Mouse (Mus musculus) bone marrow macrophage, adult 2 months (primary cell): ENCODE data around the gene Emilin2. TPM values are rescaled to one million over a fixed set of nuclear protein-coding genes. Genes with fewer than 3 reads are reported as not detected.
A peak's percentile ranks its signal among the peaks of the same experiment; 100 is the strongest.

Experiments used
- H3K27ac ChIP-seq: 2 replicates; pipeline ENCODE4 v1.5.1; 2012; ENCODE audit warnings: low read depth, low read length; ENCODE audit not compliant: insufficient read depth
- H3K4me1 ChIP-seq: 2 replicates; pipeline ENCODE4 v1.6.1; 2012; ENCODE audit warnings: low read length; ENCODE audit not compliant: control insufficient read depth, insufficient read depth
- H3K4me3 ChIP-seq: 2 replicates; pipeline ENCODE4 v1.5.1; 2012; ENCODE audit warnings: mild to moderate bottlenecking, low read length, moderate library complexity; ENCODE audit not compliant: insufficient read depth
- CTCF ChIP-seq: IDR thresholded peaks from 2 replicates; pipeline ENCODE4 v1.5.1; 2012; ENCODE audit warnings: low read depth, mild to moderate bottlenecking, low read length, moderate library complexity
- POLR2A ChIP-seq: IDR thresholded peaks from 2 replicates; pipeline ENCODE4 v1.6.1; 2012; ENCODE audit warnings: mild to moderate bottlenecking, low read depth, low read length, borderline replicate concordance
- polyA plus RNA-seq: library from polyadenylated mRNA; stranded (reverse); fragments of >200 nt; gene quantifications from 2 replicates; pipeline ENCODE4 v1.2.4, GENCODE M21; 2012; ENCODE audit not compliant: missing spikeins, insufficient read depth, insufficient read length

Gene Emilin2
- polyA plus RNA-seq, 1 experiment = 102 TPM

DNA sequence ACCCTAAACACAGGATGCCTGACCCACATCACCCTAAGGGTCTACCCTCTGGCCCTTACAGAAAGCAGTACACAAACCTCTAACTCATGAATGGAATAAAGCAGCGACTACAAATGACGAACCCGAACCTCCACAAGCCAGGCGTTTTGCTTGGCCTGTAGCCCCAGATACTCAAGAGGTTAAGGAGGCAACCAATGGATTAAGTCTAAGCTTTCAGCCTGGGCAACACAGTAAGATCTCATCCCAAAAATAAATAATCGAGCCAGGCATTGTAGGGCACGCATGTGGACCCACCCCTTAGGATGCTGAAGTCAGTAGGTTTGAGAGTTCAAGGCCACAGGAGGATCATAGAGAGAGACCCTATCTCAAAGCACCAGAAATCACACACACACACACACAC is 5.7 kb downstream of the Emilin2 start:
- H3K27ac ChIP-seq = no peak overlapping the region
- no peak for TF ChIP-seq CTCF
- no peak for TF ChIP-seq POLR2A
- H3K4me3 ChIP-seq = no peak overlapping the region
- peaks cover 53% of the 10 kb centered on the region for H3K4me1 ChIP-seq

DNA sequence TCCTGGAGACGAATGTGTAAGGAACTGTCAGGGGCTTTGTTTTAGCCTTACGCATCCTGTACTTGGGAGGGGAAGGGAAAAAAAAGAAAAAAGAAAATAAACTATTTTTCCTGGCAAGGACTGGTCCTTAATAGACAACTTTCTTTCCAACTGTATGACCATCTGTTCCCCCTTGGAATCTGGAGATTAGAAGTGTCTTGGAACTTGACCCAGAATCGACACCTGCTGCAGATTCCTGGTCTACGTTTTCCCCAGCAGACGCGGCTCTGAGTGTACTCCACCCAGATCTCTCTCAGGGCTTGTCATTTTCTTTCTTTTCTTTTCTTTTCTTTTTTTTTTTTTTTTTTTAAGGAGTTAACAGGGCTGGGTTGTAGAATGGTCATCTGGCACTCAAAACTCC is 8.3 kb downstream of the Emilin2 start:
- Histone ChIP-seq H3K27ac (no peak overlapping the region), H3K4me1 (peaks cover 61% of the 10 kb centered on the region), H3K4me3 (no peak overlapping the region)
- TF ChIP-seq POLR2A = no peak
- no peak for TF ChIP-seq CTCF

DNA sequence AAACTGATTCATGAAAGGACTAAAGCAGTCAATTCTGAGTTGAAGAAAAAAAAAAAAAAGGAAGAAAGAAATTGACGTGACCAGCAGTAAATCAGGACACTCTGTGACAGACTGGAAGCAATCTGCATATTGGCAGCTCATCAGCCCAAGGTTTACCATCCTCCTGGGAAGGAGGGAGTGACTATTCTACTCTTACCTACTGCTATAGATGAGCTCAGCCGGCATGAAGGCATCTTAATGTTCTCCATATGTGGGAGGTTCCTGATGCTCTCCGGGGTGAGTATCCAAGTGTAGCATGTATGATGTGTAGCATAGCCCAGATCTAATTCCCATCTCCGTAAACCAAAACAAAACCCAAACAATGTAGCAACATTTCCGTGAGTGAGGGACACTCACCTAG is 10.4 kb downstream of the Emilin2 start:
- TF ChIP-seq CTCF (no peak), POLR2A (no peak)
- Histone ChIP-seq H3K4me3 (no peak overlapping the region), H3K4me1 (peaks cover 55% of the 10 kb centered on the region), H3K27ac (peak overlapping the region; percentile 93)

DNA sequence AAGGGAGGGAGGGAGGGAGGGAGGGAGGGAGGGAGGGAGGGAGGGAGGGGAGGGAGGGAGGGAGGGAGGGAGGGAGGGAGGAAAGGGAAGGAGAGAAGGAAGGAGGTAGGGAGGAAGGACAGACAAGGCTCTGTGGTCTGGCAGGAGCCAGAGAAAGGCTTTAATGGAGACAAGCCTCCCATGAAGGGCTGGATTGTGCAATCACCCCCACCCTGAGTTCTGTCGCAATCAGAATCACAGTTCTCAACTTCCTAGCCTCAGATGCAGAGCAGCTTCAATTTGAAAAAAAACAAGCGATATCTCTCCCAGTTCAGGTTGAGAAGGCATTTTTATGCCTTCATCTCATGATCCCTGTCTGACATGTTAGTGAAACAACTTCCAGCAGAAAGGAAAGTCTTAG is 11.4 kb downstream of the Emilin2 start:
- Histone ChIP-seq H3K4me3 (0 out of 2 replicates have a peak overlapping the region, but pooled peaks have one; percentile 1), H3K4me1 (peaks cover 56% of the 10 kb centered on the region), H3K27ac (peak overlapping the region; percentile 93)
- TF ChIP-seq POLR2A = no peak
- no peak for TF ChIP-seq CTCF

DNA sequence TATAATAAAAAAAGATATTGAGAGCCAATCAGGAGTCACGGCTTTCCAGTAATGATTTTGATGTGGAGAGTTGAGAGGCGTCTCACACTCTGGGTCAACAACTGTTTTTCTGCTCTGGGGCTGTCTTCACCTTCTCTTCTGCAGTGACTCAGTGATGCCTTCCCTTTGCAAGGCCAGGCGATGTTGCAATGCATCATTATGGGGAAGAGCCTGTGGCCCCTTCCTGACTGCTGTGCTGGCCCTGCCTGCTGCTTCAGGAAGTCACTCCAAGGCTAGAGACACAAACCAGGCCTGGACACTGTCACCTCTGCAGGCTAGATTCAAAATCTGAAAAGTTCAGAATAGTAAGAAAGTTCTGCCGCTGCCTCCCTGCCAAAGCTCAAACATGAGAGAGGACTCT is 11.9 kb downstream of the Emilin2 start:
- TF ChIP-seq CTCF (no peak), POLR2A (no peak)
- Histone ChIP-seq H3K4me3 (no peak overlapping the region), H3K27ac (peak overlapping the region; percentile 93), H3K4me1 (peaks cover 56% of the 10 kb centered on the region)

DNA sequence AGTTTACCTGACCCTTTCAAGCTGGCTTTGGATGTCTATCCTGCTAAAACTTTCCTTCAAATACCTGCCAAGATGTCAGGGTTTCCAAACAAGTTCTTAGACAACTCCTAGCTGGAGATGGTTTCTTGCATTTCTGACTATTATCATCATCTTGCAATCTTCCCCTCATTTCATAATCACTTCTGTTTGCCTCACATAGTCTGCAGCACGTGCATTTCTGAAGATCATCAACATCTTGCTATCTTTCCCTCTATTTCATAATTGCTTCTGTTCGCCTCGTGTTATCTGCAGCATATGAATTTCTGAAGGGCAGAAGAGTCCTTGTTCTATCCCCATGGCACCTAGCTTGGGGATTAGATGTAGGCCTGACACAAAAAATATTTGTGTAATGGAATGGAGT is 17.2 kb downstream of the Emilin2 start:
- TF ChIP-seq CTCF = no peak
- TF ChIP-seq POLR2A = no peak
- peak overlapping the region; percentile 49 for H3K27ac ChIP-seq
- H3K4me1 ChIP-seq = peaks cover 68% of the 10 kb centered on the region
- H3K4me3 ChIP-seq = no peak overlapping the region

DNA sequence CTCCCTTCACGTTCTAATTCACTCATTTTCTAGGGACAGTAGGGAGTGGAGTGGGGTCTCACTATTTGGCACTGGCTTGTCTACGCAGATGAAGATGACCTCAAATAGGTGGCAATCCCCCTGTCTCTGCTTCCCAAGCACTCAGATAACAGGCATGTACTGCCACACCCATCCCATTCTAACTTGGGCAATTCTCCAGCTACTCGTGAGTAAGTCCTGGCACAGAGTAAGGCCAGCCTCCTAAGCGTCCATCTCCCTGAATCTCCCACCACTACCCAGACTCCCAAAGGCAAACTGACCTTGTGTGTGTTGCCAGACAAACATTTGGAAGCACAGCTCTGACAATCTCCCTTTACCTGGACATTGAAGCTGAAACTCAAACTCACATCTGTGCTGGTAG is 18.9 kb downstream of the Emilin2 start:
- no peak for TF ChIP-seq POLR2A
- no peak for TF ChIP-seq CTCF

DNA sequence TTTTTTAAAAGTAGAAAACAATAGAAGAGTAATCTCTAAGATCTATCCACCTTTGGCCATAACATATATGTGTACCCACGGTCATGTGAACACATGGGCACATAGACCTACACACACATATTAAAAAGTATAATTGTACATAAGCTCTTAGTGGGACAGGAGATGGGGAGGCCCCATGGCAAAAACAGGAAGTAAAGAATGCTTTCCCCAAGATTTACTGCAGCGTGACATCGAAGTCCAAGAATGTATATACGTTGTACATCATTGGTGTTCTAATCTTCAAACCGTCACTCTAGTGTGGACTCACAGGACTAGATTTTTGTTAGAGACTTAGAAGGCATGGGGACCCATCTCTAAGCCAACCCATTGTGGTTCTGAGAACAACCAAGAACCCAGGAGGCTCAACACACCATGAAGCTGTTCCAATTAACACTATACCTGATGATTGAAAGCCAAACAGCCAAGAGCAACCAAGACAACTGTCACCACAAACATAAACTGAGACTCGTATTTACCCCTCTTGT is 19.8 kb downstream of the Emilin2 start:
- Histone ChIP-seq H3K4me3 (no peak overlapping the region), H3K4me1 (peaks cover 74% of the 10 kb centered on the region), H3K27ac (no peak overlapping the region)
- TF ChIP-seq CTCF = no peak
- no peak for TF ChIP-seq POLR2A

More for the DNA sequence above, 18.9 kb downstream of the Emilin2 start:
- no peak overlapping the region for H3K4me3 ChIP-seq
- peaks cover 69% of the 10 kb centered on the region for H3K4me1 ChIP-seq
- H3K27ac ChIP-seq = no peak overlapping the region

DNA sequence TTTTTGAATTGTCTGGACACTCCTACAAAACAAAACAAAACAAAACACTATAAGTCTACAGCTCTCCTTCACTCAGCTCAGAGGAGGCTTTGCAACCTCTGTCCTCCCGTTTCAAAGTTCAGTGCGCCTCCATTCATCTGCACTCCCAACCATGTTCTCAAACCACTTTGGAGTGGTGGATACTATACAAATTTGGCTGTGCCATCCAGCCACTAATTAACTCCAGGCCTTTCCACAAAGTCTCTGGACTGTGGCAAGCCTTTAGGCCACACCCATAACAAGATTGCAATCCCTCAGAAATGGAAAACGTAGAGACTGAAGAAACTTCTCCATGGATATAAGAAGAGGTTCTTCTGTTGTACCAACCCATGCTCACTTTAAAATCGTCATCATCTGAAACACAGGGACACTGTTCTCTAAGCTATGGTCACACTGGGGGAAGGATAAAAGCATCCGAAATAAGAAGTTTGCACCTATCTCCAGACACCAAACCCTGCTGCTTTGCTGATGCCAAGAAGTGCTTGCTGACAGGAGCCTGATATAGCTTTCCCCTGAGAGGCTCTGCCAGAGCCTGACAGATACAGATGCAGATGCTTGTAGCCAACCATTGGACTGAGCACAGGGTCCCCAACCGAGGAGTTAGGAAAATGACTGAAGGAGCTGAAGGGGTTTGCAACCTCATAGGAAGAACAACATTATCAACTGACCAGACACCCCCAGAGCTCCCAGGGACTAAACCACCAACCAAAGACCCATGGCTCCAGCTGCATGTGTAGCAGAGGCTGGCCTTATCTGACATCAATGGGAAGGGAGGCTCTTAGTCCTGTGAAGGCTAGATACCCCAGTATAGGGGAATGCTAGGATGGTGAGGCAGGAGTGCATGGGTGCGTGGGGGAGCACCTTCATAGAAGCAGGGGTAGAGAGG is 21.0 kb downstream of the Emilin2 start:
- Histone ChIP-seq H3K27ac (no peak overlapping the region), H3K4me3 (no peak overlapping the region), H3K4me1 (peaks cover 77% of the 10 kb centered on the region)
- TF ChIP-seq POLR2A (no peak), CTCF (no peak)

DNA sequence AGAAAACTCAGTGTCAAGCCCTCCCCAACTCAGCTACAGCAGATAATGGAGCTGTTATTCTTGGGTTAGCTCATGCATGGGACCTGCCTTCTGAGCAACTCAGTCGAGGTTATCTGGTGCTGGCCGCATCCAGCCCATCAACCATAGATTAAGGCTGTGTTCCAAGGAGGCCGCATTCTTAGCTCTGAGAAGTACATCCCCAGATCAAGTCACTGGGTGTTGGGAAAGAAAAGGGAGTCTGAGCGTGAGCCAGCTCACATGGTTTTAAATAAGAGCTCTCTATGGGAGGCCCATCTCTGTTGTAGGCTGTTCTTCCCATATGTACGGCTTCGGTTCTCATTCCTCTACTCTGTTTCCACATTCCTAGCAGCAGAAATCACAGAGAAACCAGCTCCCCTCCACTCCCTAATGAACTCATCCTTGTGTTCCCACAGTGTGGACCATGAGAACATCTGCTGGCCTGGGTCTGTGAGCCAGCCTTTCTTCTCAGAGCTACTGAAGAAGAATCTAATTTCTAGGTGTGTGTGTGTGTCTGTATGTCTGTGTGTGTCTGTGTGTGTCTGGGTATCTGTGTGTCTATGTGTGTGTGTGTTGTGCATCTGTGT is 22.1 kb downstream of the Emilin2 start:
- Histone ChIP-seq H3K4me1 (peaks cover 74% of the 10 kb centered on the region), H3K27ac (no peak overlapping the region), H3K4me3 (no peak overlapping the region)
- TF ChIP-seq CTCF = no peak
- TF ChIP-seq POLR2A = no peak
